Mouse (Mus musculus) cerebellum, postnatal 14 days (tissue): ENCODE measurements around the gene Gab2.
A peak's percentile ranks its signal among the peaks of the same experiment; 100 is the strongest.

Experiments
- DNase-seq, 2 experiments: peaks; one replicate each; pipeline ENCODE4 v3.0.0; 2021; ENCODE audit warnings: mixed read lengths in 2 of 2

The Gab2 gene

GRCm38 (mm10) chr7:97081242-97081958 lies at the start of gene Gab2:
TSS of gene Gab2 (plus strand) at chr7:97081586.
- DNase-seq = peak; percentile 62 to 66

- DNase-seq = no peak
Observed at GRCm38 (mm10) chr7:97032412-97032811, 49.0 kb upstream of the Gab2 start.

GRCm38 (mm10) chr7:97039641-97040040 lies 41.7 kb upstream of the Gab2 start:
- no peak for DNase-seq

GRCm38 (mm10) chr7:97041868-97042449 lies 39.4 kb upstream of the Gab2 start:
- DNase-seq = no peak

GRCm38 (mm10) chr7:97042981-97043380 lies 38.4 kb upstream of the Gab2 start:
- DNase-seq = no peak

- DNase-seq = no peak
Observed at GRCm38 (mm10) chr7:97060966-97061365, 20.4 kb upstream of the Gab2 start.

- DNase-seq = no peak
Observed at GRCm38 (mm10) chr7:97071512-97071911, 9.9 kb upstream of the Gab2 start.

- DNase-seq = no peak
Observed at GRCm38 (mm10) chr7:97072061-97072460, 9.3 kb upstream of the Gab2 start.

- DNase-seq = no peak
Observed at GRCm38 (mm10) chr7:97074974-97075373, 6.4 kb upstream of the Gab2 start.

GRCm38 (mm10) chr7:97076977-97077376 lies 4.4 kb upstream of the Gab2 start:
- no peak for DNase-seq

GRCm38 (mm10) chr7:97078685-97079084 lies 2.7 kb upstream of the Gab2 start:
- DNase-seq = peak in 1 of 2 experiments; percentile 5

- peak; percentile 57 to 68 for DNase-seq
Observed at GRCm38 (mm10) chr7:97079145-97079544, 2.2 kb upstream of the Gab2 start.

GRCm38 (mm10) chr7:97079651-97080365 lies 1.6 kb upstream of the Gab2 start:
- no peak for DNase-seq

GRCm38 (mm10) chr7:97080621-97081241 lies 655 bp upstream of the Gab2 start:
- no peak for DNase-seq

- no peak for DNase-seq
Observed at GRCm38 (mm10) chr7:97081959-97082218, 503 bp downstream of the Gab2 start.

GRCm38 (mm10) chr7:97082219-97083101 lies 1.1 kb downstream of the Gab2 start:
- DNase-seq = peak; percentile 19 to 38

- DNase-seq = no peak
Observed at GRCm38 (mm10) chr7:97083579-97083978, 2.2 kb downstream of the Gab2 start.

GRCm38 (mm10) chr7:97084181-97084580 lies 2.8 kb downstream of the Gab2 start:
- DNase-seq = no peak

GRCm38 (mm10) chr7:97085291-97085690 lies 3.9 kb downstream of the Gab2 start:
- peak; percentile 36 to 59 for DNase-seq

GRCm38 (mm10) chr7:97094241-97094640 lies 12.9 kb downstream of the Gab2 start:
- no peak for DNase-seq

GRCm38 (mm10) chr7:97108119-97108518 lies 26.7 kb downstream of the Gab2 start:
- DNase-seq = no peak

GRCm38 (mm10) chr7:97128949-97129348 lies 47.6 kb downstream of the Gab2 start:
- DNase-seq = no peak

GRCm38 (mm10) chr7:97136453-97136852 lies 55.1 kb downstream of the Gab2 start:
- DNase-seq = no peak
